Mouse (Mus musculus) forebrain, postnatal 0 days (tissue): Measurements from ENCODE around the gene Cacna1e. TPM values are rescaled to one million over a fixed set of nuclear protein-coding genes. Genes with fewer than 3 reads are reported as not detected.

Experiments
- ATAC-seq: fragments of 200-750 bp; cut with Nextera tagmentation; 2 replicates; pipeline ENCODE4 v1.8.0; 2017; ENCODE audit warnings: mild to moderate bottlenecking, moderate library complexity
- DNase-seq: peaks from one replicate; pipeline ENCODE4 v3.0.0-alpha.2; 2015
- H3K27ac ChIP-seq: fragments of 300-500 bp; sonication (generic); 2 replicates; pipeline ENCODE4 v1.5.1; 2014; ENCODE audit warnings: low read depth, mild to moderate bottlenecking, antibody characterized with exemption, low read length, moderate library complexity, mixed read lengths
- H3K27me3 ChIP-seq: fragments of 300-500 bp; sonication (generic); 2 replicates; pipeline ENCODE4 v1.6.1; 2014; ENCODE audit warnings: mild to moderate bottlenecking, low read length, mixed read lengths; ENCODE audit not compliant: insufficient read depth
- H3K36me3 ChIP-seq: fragments of 300-500 bp; sonication (generic); 2 replicates; pipeline ENCODE4 v1.6.1; 2014; ENCODE audit warnings: mild to moderate bottlenecking, moderate library complexity; ENCODE audit not compliant: insufficient read depth
- H3K4me1 ChIP-seq: fragments of 300-500 bp; sonication (generic); 2 replicates; pipeline ENCODE4 v1.6.1; 2014; ENCODE audit warnings: antibody characterized with exemption; ENCODE audit not compliant: insufficient read depth
- H3K4me2 ChIP-seq: fragments of 300-500 bp; sonication (generic); 2 replicates; pipeline ENCODE4 v1.6.1; 2014; ENCODE audit warnings: low read depth, mild to moderate bottlenecking, moderate library complexity
- H3K4me3 ChIP-seq: fragments of 300-500 bp; sonication (generic); 2 replicates; pipeline ENCODE4 v1.5.1; 2014; ENCODE audit warnings: low read depth, low read length, mixed read lengths
- H3K9ac ChIP-seq: fragments of 300-500 bp; sonication (generic); 2 replicates; pipeline ENCODE4 v1.6.1; 2014; ENCODE audit warnings: mild to moderate bottlenecking
- H3K9me3 ChIP-seq: fragments of 300-500 bp; sonication (generic); 2 replicates; pipeline ENCODE4 v1.6.1; 2016; ENCODE audit warnings: low read length
- CTCF ChIP-seq: sonication (generic); IDR thresholded peaks from 2 replicates; pipeline ENCODE4 v1.5.1; 2016; ENCODE audit warnings: antibody characterized with exemption, control low read depth, low read depth
- WGBS: fragments of 180-500 bp; shearing (Covaris S2); extraction: QIAGEN DNeasy Blood & Tissue Kit; methylation state at CpG from one replicate; pipeline ENCODE4 v1.1.7; 2014; 5-methylcytosine and 5-hydroxymethylcytosine counted together
- polyA plus RNA-seq: library from polyadenylated mRNA; unstranded; fragments of >200 nt; fragmentation: Nextera tagmentation; extraction: Ambion mirVana; gene quantifications from 2 replicates; pipeline ENCODE4 v1.2.1, GENCODE M21; 2015
- total RNA-seq: library from RNA; depleted of rRNA; stranded (reverse); fragments of >200 nt; gene quantifications from 2 replicates; pipeline ENCODE4 v1.2.3, GENCODE M21; 2014

Cacna1e gene
- total and polyA plus RNA-seq, 2 experiments from 2014 or later: 7.2 to 74.0 TPM

DNA sequence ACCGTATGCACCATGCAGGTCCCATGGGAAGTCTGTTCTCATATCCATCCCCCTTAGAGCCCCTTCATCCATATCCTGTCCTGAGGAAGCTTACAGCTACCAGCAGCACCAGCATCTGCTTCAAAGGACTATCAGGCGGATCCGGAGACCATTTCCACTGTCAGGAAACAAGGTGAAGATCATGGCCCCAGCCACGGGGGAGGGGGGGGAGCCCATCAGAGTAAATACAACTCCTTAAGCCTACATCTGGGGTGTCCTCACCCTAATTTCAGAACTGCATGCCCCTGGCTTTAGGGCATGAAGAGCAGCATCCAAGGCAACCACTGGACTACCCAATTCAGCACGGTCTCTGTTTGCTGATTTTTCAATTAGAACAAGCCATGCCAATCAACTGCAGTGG lies 47.8 kb downstream of the Cacna1e start:
- no peaks in the 10 kb centered on the region for H3K36me3 ChIP-seq
- H3K9ac ChIP-seq: no peak overlapping the region
- no peak for TF ChIP-seq CTCF
- H3K27me3 ChIP-seq: no peaks in the 10 kb centered on the region
- ATAC-seq (no peak), DNase-seq (no peak)
- H3K27ac ChIP-seq: no peak overlapping the region
- no peaks in the 10 kb centered on the region for H3K9me3 ChIP-seq
- no peak overlapping the region for H3K4me3 ChIP-seq
- H3K4me1 ChIP-seq: peaks cover 4% of the 10 kb centered on the region; the same call in 1 of the 2 replicates
- no peak overlapping the region for H3K4me2 ChIP-seq
- 94% methylated on average over 5 of the region's 5 CpGs for WGBS

DNA sequence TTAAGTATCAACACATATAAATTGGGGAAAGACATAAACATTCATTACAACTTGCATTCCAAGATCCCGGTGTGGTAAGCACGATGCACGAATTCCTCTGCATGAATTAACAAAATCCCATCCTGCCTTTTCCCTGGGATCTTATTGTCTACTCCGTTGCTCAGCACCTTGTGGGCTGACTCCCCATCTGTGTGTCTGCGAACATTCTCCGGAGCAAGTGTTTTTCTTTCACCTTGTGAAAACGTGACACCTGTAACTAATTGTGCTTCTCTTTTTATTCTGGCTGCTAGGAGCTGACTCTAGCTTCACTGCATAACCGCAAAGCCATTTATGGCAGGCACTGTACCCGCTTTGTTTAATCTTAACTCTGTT lies 52.1 kb downstream of the Cacna1e start:
- peak; percentile 54 for ATAC-seq
- no peak overlapping the region for H3K9ac ChIP-seq
- DNase-seq: peak; percentile 47
- H3K4me2 ChIP-seq: no peak overlapping the region
- no peaks in the 10 kb centered on the region for H3K9me3 ChIP-seq
- no peaks in the 10 kb centered on the region for H3K36me3 ChIP-seq
- no peak for TF ChIP-seq CTCF
- H3K4me1 ChIP-seq: peaks cover 4% of the 10 kb centered on the region; the same call in 1 of the 2 replicates
- WGBS: 57% methylated on average over 9 of the region's 9 CpGs
- no peak overlapping the region for H3K4me3 ChIP-seq
- H3K27me3 ChIP-seq: no peaks in the 10 kb centered on the region
- H3K27ac ChIP-seq: peak overlapping the region; percentile 22; the same call in 1 of the 2 replicates

DNA sequence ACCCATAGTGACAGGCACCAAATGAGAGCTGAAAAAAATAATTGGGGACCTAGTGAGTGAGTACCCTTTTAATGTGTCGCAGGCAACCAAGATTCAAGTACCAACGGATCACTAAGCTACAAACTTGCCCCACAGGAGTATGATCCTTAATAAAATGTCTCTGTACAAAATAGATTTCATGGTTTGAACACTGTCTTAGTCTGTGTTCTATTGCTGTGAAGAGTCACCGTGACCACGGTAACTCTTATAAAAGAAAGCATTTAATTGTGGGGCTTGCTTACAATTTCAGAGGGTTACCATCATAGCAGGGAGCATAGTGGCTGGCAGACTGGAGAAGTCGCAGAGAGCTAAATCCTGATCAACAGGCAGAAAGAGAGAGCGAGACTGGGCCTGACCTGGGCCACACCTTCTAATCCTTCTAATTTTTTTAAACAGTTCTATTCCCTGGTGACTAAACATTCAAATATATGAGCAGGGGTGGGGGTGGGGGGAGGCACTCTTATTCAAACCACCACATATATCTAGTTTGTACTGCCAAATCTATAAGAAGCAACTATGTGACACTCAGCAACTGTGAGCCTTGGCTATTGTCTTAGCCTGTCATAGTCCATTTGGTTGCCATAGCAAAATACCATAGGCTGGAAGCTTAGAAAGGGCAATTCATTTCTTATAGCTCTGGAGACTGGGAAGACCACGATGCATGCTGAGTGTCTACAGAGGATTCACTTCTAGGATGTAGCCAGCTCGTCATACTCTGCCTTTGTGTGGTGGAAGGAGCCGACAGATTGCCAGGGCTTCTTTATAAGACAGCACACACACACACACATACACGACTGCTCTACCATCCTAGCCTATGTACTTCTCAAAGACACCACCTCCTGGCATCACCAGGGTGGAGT lies 52.8 kb downstream of the Cacna1e start:
- ATAC-seq (peak; percentile 81), DNase-seq (no peak)
- Histone ChIP-seq H3K4me1 (peaks cover 4% of the 10 kb centered on the region; the same call in 1 of the 2 replicates), H3K9me3 (no peaks in the 10 kb centered on the region), H3K4me2 (no peak overlapping the region), H3K27ac (peak overlapping the region; percentile 22; the same call in 1 of the 2 replicates), H3K36me3 (no peaks in the 10 kb centered on the region), H3K9ac (no peak overlapping the region), H3K27me3 (no peaks in the 10 kb centered on the region), H3K4me3 (no peak overlapping the region)
- WGBS: 62% methylated on average over 10 of the region's 10 CpGs
- no peak for TF ChIP-seq CTCF

DNA sequence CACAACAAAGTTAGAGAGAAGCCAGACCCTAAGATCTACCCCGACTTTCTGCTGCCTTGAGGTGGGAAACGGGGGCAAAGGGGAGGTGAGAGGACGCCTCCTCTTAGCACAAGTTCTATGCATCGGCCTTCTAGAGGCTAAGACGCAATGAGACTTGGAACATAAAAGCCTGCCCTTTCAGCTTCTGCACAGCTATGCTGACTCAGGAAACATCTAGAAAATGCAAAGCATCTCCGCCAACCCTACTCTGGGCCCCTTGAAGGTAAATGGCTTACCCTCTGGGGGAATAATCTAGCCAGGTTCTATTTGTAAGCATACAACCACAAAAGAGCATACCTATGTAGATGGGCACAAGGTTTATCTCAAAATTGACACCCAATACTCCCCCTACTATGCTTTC lies 54.2 kb downstream of the Cacna1e start:
- Histone ChIP-seq H3K9ac (no peak overlapping the region), H3K27me3 (no peaks in the 10 kb centered on the region), H3K4me3 (no peak overlapping the region), H3K36me3 (no peaks in the 10 kb centered on the region), H3K4me1 (peaks cover 4% of the 10 kb centered on the region; the same call in 1 of the 2 replicates), H3K9me3 (no peaks in the 10 kb centered on the region), H3K27ac (no peak overlapping the region), H3K4me2 (no peak overlapping the region)
- no peak for ATAC-seq
- no peak for TF ChIP-seq CTCF
- WGBS: 93% methylated on average over 6 of the region's 6 CpGs
- no peak for DNase-seq

DNA sequence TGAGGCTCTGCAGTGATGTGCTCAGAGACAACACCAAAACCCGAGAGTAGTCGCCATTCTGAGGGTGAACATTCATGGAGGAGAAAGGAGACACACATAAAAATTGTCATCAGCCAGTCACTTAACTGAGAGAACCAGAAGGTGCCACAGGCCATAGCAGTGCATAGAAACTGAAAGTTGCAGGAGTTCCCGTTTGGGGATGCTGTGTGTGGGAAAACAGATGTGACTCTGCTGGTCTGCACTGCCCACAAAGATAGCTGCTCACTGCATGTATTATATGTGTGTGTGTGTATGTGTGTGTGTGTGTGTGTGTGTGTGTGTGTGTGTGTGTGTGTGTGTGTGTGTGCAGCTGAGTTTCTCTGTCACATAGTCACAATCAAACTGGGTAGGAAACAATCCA lies 61.2 kb downstream of the Cacna1e start:
- Histone ChIP-seq H3K4me3 (no peak overlapping the region), H3K27me3 (no peaks in the 10 kb centered on the region), H3K27ac (no peak overlapping the region), H3K4me2 (no peak overlapping the region), H3K9ac (no peak overlapping the region), H3K4me1 (no peaks in the 10 kb centered on the region), H3K36me3 (no peaks in the 10 kb centered on the region), H3K9me3 (no peaks in the 10 kb centered on the region)
- WGBS: 87% methylated on average over 3 of the region's 3 CpGs
- TF ChIP-seq CTCF: no peak
- ATAC-seq: no peak
- no peak for DNase-seq

DNA sequence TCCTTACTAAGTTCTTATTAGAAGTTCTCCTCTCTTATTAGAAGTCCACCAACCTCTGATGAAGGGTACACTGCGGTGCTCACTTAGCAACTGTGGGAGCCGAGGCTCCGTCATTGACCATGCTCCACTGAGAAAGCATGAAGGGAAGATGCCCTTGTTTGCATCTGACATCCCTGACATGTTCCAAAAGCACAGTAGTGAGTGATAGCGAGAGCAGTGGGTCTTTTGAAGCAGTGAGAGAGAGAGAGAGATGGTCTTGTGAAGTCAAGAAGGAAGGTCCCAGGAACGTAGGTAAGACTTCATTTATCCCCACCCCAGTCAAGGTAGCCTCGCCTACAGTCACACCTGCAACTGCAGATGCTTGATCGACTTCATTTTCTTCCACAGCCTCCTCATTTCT lies 63.9 kb downstream of the Cacna1e start:
- no peak overlapping the region for H3K27ac ChIP-seq
- no peak overlapping the region for H3K4me2 ChIP-seq
- no peaks in the 10 kb centered on the region for H3K27me3 ChIP-seq
- H3K9me3 ChIP-seq: no peaks in the 10 kb centered on the region
- TF ChIP-seq CTCF: no peak
- ATAC-seq (no peak), DNase-seq (no peak)
- no peak overlapping the region for H3K9ac ChIP-seq
- WGBS: 93% methylated on average over 7 of the region's 7 CpGs
- peaks cover 7% of the 10 kb centered on the region; the same call in 1 of the 2 replicates for H3K4me1 ChIP-seq
- no peaks in the 10 kb centered on the region for H3K36me3 ChIP-seq
- H3K4me3 ChIP-seq: no peak overlapping the region

DNA sequence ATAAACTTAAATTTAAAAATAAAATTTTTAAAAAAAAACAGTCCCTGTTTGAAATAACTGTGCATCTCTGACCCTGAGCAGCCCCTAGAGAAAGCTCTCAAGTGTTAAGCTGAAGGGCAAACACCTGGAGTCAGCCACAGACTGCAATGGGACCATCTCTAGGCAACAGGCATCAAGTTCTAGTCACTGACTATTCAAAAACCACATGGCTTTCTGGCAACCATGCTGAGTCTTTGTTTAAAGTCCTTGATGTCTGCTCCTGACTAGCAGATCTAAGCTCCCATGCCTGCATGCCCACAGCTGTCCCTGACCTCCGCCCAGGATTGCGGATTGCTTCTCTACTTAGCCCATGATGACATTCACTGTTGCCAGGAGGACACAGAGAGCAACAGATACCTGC lies 64.3 kb downstream of the Cacna1e start:
- Histone ChIP-seq H3K4me1 (peaks cover 7% of the 10 kb centered on the region; the same call in 1 of the 2 replicates), H3K9me3 (no peaks in the 10 kb centered on the region), H3K27ac (no peak overlapping the region), H3K36me3 (no peaks in the 10 kb centered on the region), H3K27me3 (no peaks in the 10 kb centered on the region), H3K4me3 (no peak overlapping the region), H3K4me2 (no peak overlapping the region), H3K9ac (no peak overlapping the region)
- DNase-seq (no peak), ATAC-seq (no peak)
- TF ChIP-seq CTCF: no peak
- 74% methylated on average over 2 of the region's 2 CpGs for WGBS
